Mouse (Mus musculus) kidney, adult 11 months (tissue): ENCODE data around the gene Apoa2.

Source experiments
- DNase-seq: peaks from one replicate; pipeline ENCODE4 v3.0.0; 2022

Apoa2 gene

GRCm38 (mm10) chr1:171263185-171263611 lies 38.3 kb downstream of the Apoa2 start:
- DNase-seq, result no peak

GRCm38 (mm10) chr1:171263666-171264461 lies 39.0 kb downstream of the Apoa2 start:
- DNase-seq, result no peak

- DNase-seq, result no peak
These were observed 41.3 kb downstream of the Apoa2 start for GRCm38 (mm10) chr1:171265971-171266744.

- no peak for DNase-seq
These were observed 43.5 kb downstream of the Apoa2 start for GRCm38 (mm10) chr1:171268341-171268740.

- peak; percentile 94 for DNase-seq
These were observed 45.2 kb downstream of the Apoa2 start, which contains the start of gene B4galt3 for GRCm38 (mm10) chr1:171269848-171270572. Gene B4galt3 (plus strand): TSS chr1:171270328.

GRCm38 (mm10) chr1:171270573-171270900 lies 45.7 kb downstream of the Apoa2 start:
- DNase-seq, result peak; percentile 80

- DNase-seq, result no peak
These were observed 46.3 kb downstream of the Apoa2 start for GRCm38 (mm10) chr1:171271196-171271595.

GRCm38 (mm10) chr1:171271622-171272021 lies 46.8 kb downstream of the Apoa2 start:
- DNase-seq, result no peak

- DNase-seq, result no peak
These were observed 47.2 kb downstream of the Apoa2 start for GRCm38 (mm10) chr1:171272086-171272485.

GRCm38 (mm10) chr1:171274171-171274570 lies 49.3 kb downstream of the Apoa2 start:
- DNase-seq, result no peak

GRCm38 (mm10) chr1:171275144-171275734 lies 50.4 kb downstream of the Apoa2 start:
- no peak for DNase-seq
